Mouse (Mus musculus) liver, embryonic 12.5 days (tissue): ENCODE measurements at regions not wholly inside any gene's neighbourhood (a gene's known extent, or its start where the extent isn't known, plus 50 kb on each side); places are given as distances from the start of the nearest gene placed in this dataset.

Experiments
- ATAC-seq: fragments of 200-750 bp; cut with Nextera tagmentation; 2 replicates; pipeline ENCODE4 v1.8.0; 2017; ENCODE audit warnings: moderate number of reproducible peaks, mild to moderate bottlenecking, moderate library complexity
- H3K27ac ChIP-seq: fragments of 300-500 bp; sonication (generic); 2 replicates; pipeline ENCODE4 v1.5.1; 2016; ENCODE audit warnings: mild to moderate bottlenecking
- H3K27me3 ChIP-seq: fragments of 300-500 bp; sonication (generic); replicated peaks from 2 replicates; pipeline ENCODE4 v1.6.1; 2016; ENCODE audit warnings: mild to moderate bottlenecking, moderate library complexity
- H3K36me3 ChIP-seq: fragments of 300-500 bp; sonication (generic); 2 replicates; pipeline ENCODE4 v1.6.1; 2016; ENCODE audit warnings: mild to moderate bottlenecking, moderate library complexity
- H3K4me1 ChIP-seq: fragments of 300-500 bp; sonication (generic); 2 replicates; pipeline ENCODE4 v1.6.1; 2016
- H3K4me2 ChIP-seq: fragments of 300-500 bp; sonication (generic); 2 replicates; pipeline ENCODE4 v1.6.1; 2016; ENCODE audit warnings: mild to moderate bottlenecking, moderate library complexity
- H3K4me3 ChIP-seq: fragments of 300-500 bp; sonication (generic); 2 replicates; pipeline ENCODE4 v1.5.1; 2016; ENCODE audit warnings: mild to moderate bottlenecking, moderate library complexity
- H3K9ac ChIP-seq: fragments of 300-500 bp; sonication (generic); 2 replicates; pipeline ENCODE4 v1.6.1; 2016; ENCODE audit warnings: mild to moderate bottlenecking, moderate library complexity
- H3K9me3 ChIP-seq: fragments of 300-500 bp; sonication (generic); replicated peaks from 2 replicates; pipeline ENCODE4 v1.6.1; 2016; ENCODE audit warnings: mild to moderate bottlenecking, moderate library complexity
- WGBS: fragments of 180-500 bp; shearing (Covaris S2); methylation state at CpG from one replicate; pipeline ENCODE4 v1.1.7; 2016; ENCODE audit not compliant: insufficient replicate concordance; 5-methylcytosine and 5-hydroxymethylcytosine counted together

DNA sequence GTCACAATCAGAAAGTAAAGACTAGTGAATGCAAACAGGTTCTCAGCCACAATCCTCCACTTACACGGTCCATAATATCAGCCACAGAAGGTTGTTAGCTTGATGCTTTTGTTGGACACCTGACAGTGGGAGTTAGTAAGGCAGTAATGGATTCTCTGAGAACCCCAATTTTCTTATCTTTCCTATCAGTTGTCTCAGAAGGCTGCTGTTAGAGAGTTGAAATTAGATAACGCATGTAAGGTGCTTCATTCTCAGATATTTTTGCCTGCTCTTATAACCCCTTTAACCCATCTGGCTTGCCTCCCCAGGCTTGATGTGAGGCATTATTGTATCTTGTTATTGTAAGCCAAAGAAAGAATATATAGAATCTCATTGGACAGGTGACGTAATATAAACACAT is 63.0 kb upstream of the Ube2e3 start:
- Histone ChIP-seq H3K9ac (no peak overlapping the region), H3K4me3 (no peak overlapping the region), H3K4me1 (peaks cover 22% of the 10 kb centered on the region), H3K36me3 (no peaks in the 10 kb centered on the region), H3K4me2 (no peak overlapping the region), H3K27ac (no peak overlapping the region), H3K9me3 (no peaks in the 10 kb centered on the region), H3K27me3 (no peaks in the 10 kb centered on the region)
- 64% methylated on average over 3 of the region's 3 CpGs for WGBS
- peak; percentile 71 for ATAC-seq

DNA sequence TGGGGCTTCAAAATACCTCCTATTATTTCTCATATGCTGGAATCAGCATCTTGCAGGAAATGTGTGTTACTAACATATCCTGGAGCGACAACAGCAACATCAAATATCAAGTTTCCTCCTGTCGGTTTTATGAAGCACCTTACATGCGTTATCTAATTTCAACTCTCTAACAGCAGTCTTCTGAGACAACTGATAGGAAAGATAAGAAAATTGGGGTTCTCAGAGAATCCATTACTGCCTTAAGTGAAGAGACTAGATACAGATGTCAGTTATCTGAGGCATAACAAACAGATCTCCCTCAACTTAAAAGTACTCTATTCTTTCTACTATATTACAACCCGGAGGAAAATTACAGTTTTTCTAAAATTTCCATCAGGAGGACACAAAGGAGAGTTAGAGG is 64.4 kb upstream of the Ube2e3 start:
- WGBS, result 50% methylated on average over 4 of the region's 4 CpGs

DNA sequence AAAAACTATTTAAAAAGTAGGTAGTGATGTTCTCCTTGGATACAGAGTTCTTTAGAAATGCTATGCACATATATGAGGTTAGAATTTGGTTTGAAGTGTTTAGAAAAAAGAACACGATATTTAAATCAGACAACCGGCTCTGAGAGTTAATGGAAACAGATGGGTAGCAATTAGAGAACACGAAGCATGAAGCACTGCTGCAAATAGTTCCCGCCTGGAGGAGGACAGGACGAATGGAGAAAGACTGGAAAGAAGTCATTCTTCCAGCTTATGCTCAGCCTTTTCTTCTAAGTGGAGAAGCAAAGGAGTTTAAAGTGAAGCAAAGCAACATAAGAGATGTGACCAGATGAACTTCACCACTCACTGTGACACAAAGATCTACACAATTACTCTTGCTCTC is 72.5 kb upstream of the Ube2e3 start:
- no peak for ATAC-seq
- Histone ChIP-seq H3K27ac (no peak overlapping the region), H3K36me3 (no peaks in the 10 kb centered on the region), H3K9me3 (no peaks in the 10 kb centered on the region), H3K4me3 (no peak overlapping the region), H3K4me2 (no peak overlapping the region), H3K9ac (no peak overlapping the region), H3K27me3 (no peaks in the 10 kb centered on the region), H3K4me1 (no peaks in the 10 kb centered on the region)
- WGBS, result 67% methylated on average over 5 of the region's 5 CpGs

More for the DNA sequence above, 64.4 kb upstream of the Ube2e3 start:
- Histone ChIP-seq H3K9ac (no peak overlapping the region), H3K36me3 (no peaks in the 10 kb centered on the region), H3K4me3 (no peak overlapping the region), H3K9me3 (no peaks in the 10 kb centered on the region), H3K27ac (no peak overlapping the region), H3K27me3 (no peaks in the 10 kb centered on the region), H3K4me1 (peaks cover 22% of the 10 kb centered on the region), H3K4me2 (no peak overlapping the region)
- ATAC-seq, result peak; percentile 69

DNA sequence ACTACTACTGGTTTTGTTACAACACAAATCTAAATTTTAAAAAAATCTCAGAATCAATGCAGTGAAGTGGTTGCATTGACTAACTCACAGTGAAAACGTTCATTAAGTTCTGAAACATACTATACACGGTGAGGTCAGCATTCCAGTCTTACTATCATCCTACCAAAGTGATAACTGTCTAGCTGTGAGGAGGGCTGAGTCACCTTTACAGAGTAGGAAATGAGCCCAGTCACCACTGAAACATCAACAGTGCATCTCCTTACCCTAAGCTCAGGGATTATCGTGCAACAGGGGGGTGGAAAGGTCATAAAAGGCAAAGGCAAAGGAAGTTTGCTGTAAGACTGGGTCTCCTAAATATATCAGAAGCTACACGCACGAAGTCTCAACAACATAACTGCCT is 73.2 kb upstream of the Ube2e3 start:
- Histone ChIP-seq H3K27ac (no peak overlapping the region), H3K36me3 (no peaks in the 10 kb centered on the region), H3K9ac (no peak overlapping the region), H3K9me3 (no peaks in the 10 kb centered on the region), H3K27me3 (no peaks in the 10 kb centered on the region), H3K4me3 (no peak overlapping the region), H3K4me2 (no peak overlapping the region), H3K4me1 (no peaks in the 10 kb centered on the region)
- ATAC-seq, result peak; percentile 73; the same call in 1 of the 2 replicates
- 62% methylated on average over 5 of the region's 5 CpGs for WGBS

DNA sequence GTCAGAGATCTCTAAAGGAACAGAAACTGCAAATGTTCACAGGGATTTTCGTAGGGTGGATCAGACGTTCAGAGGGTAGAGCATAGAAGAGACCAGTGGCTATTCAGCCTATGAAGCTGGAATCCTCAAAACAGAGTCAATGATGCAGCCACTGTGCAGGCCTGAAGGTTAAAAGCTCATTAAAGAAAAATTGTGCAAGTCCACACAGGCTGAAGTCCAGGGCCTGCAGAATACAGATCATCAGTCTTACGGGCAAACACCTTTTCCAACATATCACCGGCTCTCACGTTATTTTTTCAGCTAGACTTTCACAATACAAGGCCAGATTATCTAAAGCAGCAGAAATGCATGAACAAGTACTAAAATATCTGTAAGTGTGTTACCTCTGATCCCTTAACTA is 78.8 kb upstream of the Ube2e3 start:
- Histone ChIP-seq H3K9ac (no peak overlapping the region), H3K36me3 (no peaks in the 10 kb centered on the region), H3K27ac (no peak overlapping the region), H3K9me3 (no peaks in the 10 kb centered on the region), H3K4me3 (no peak overlapping the region), H3K4me1 (no peaks in the 10 kb centered on the region), H3K4me2 (no peak overlapping the region), H3K27me3 (no peaks in the 10 kb centered on the region)
- 74% methylated on average over 5 of the region's 5 CpGs for WGBS
- no peak for ATAC-seq

DNA sequence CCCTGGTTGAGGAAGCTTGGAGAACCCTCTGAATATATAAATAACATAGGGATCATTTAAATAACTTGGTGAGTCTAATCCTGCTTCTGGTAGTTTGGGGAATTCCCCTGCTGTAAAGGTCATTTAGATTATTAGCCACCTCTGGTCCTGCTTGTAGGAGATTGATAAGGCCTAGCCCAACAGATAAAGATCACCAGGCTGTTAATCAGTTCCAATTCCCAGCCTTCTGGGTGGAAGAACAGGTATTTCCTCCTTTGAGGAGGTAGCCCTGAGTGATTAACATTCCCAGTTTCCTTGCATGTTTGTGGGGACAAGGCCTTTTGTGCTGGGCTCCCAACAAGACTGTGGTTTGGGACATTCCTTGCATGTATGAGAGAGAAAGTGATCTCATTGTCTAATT is 79.7 kb upstream of the Ube2e3 start:
- Histone ChIP-seq H3K4me1 (no peaks in the 10 kb centered on the region), H3K36me3 (no peaks in the 10 kb centered on the region), H3K9ac (no peak overlapping the region), H3K27me3 (no peaks in the 10 kb centered on the region), H3K9me3 (no peaks in the 10 kb centered on the region), H3K27ac (no peak overlapping the region), H3K4me3 (no peak overlapping the region), H3K4me2 (no peak overlapping the region)
- ATAC-seq, result no peak

DNA sequence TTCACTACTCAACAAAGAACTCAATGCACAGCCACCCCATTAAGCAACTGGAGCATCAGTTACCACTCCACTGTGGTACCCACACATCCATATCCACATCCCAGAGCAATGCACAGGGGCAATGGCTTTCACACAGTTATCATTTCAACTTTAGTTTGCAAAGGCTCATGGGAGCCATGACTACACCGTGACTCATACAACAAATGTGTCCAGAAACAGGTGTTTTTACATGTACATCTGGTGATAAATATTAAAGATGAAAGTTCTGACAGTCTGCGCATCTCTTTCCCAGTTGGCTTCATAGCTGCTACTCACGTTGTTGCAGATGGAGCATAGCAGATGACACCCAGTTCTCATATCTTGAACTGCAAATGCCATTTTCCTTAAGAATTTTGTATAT is 88.0 kb upstream of the Ube2e3 start:
- H3K4me2 ChIP-seq, result no peak overlapping the region
- ATAC-seq, result no peak
- no peaks in the 10 kb centered on the region for H3K27me3 ChIP-seq
- H3K9me3 ChIP-seq, result no peaks in the 10 kb centered on the region
- no peak overlapping the region for H3K9ac ChIP-seq
- H3K27ac ChIP-seq, result no peak overlapping the region
- H3K4me3 ChIP-seq, result no peak overlapping the region
- 73% methylated on average over 3 of the region's 3 CpGs for WGBS
- H3K4me1 ChIP-seq, result no peaks in the 10 kb centered on the region
- H3K36me3 ChIP-seq, result no peaks in the 10 kb centered on the region

DNA sequence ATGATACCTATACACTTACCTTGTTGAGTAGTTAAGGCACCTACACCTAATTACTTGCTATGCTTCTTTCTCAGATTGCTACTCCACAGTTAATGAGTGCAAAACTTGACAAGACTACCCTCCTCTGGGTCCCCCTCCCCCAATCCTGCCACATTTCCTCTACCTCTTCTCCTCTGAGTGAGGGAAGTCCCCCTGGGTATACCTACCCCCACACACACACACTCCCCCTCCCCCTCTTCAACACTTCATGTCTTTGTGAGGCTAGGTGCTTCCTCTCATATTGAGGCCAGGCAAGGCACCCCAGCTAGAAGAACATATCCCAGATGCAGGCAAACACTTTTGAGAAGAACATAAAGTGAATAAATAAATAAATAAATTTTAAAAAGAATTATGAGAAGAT is 90.3 kb upstream of the Ube2e3 start:
- no peak overlapping the region for H3K4me3 ChIP-seq

DNA sequence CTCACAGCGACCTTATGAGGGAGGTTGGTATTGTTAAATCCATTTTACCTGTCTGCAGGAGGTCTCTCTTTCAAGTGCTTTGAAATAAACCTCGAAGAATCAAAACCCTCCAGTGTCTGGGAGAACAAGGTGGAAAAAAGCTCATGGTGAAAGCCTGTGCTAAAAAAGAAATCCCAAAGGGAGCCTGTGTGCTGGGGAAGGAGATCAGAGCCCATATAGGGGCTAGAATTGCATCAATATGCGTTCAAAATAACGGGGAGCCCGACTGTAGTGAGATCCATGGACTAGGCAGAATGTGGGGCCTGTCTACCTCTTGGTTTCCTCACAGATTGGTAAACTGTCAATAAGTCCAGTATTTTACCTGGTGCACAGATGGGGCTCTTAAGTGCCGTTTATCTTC is 113.6 kb upstream of the Ube2e3 start:
- H3K9ac ChIP-seq, result no peak overlapping the region
- no peak overlapping the region for H3K4me2 ChIP-seq
- no peak for ATAC-seq
- no peaks in the 10 kb centered on the region for H3K9me3 ChIP-seq
- no peak overlapping the region for H3K27ac ChIP-seq
- no peak overlapping the region for H3K4me3 ChIP-seq
- no peaks in the 10 kb centered on the region for H3K36me3 ChIP-seq
- no peaks in the 10 kb centered on the region for H3K27me3 ChIP-seq
- WGBS, result 70% methylated on average over 6 of the region's 6 CpGs
- no peaks in the 10 kb centered on the region for H3K4me1 ChIP-seq

More for the DNA sequence above, 90.3 kb upstream of the Ube2e3 start:
- no peak for ATAC-seq
- H3K9me3 ChIP-seq, result no peaks in the 10 kb centered on the region
- no peaks in the 10 kb centered on the region for H3K4me1 ChIP-seq
- no peaks in the 10 kb centered on the region for H3K36me3 ChIP-seq
- H3K27ac ChIP-seq, result no peak overlapping the region
- H3K9ac ChIP-seq, result no peak overlapping the region
- no peaks in the 10 kb centered on the region for H3K27me3 ChIP-seq
- H3K4me2 ChIP-seq, result no peak overlapping the region

DNA sequence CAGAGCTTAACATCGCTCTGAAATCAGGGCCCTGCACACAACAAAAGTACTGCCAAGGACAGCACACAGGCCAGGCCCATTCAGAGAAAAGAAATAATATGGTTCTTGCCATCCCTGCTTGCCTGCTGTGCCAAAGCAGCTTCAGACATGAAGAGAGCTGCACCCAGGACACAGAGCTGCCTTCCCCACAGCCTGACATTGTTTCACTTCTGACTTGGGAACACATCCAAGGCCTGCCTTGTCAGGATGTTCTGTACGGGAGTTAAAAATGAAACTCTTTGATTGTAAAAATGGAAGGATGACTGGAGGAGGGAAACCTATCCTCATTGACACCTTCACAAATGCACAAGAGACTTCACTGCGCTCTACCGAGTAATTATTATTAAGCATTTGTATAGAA is 114.0 kb upstream of the Ube2e3 start:
- Histone ChIP-seq H3K4me2 (no peak overlapping the region), H3K9ac (no peak overlapping the region), H3K36me3 (no peaks in the 10 kb centered on the region), H3K4me1 (no peaks in the 10 kb centered on the region), H3K4me3 (no peak overlapping the region), H3K27ac (no peak overlapping the region), H3K27me3 (no peaks in the 10 kb centered on the region), H3K9me3 (no peaks in the 10 kb centered on the region)
- 82% methylated on average over 4 of the region's 4 CpGs for WGBS
- no peak for ATAC-seq

DNA sequence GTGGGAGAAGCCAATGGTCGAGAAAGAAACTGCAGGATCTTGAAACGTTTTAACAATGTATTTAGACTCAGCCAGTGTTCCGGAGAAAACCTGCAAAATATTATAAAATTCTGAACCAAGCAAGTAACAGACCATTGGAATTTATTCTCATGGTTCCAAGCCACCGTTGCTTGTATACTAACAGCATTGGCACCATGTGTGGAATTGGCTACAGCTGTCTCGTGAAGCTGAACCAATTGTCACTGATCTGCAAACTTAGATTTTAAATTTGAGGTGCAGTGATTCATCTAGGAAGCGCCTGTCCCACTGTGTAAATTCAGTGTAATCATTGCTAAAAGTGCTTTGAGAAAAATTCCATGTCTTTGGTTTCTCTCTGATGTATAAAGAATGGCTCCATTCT is 137.8 kb upstream of the Ube2e3 start:
- ATAC-seq, result no peak
- Histone ChIP-seq H3K27me3 (no peaks in the 10 kb centered on the region; the same call in 1 of the 2 replicates), H3K9me3 (no peaks in the 10 kb centered on the region), H3K9ac (no peak overlapping the region), H3K36me3 (no peaks in the 10 kb centered on the region), H3K27ac (no peak overlapping the region), H3K4me3 (no peak overlapping the region), H3K4me1 (no peaks in the 10 kb centered on the region), H3K4me2 (no peak overlapping the region)
- WGBS, result 69% methylated on average over 6 of the region's 6 CpGs

DNA sequence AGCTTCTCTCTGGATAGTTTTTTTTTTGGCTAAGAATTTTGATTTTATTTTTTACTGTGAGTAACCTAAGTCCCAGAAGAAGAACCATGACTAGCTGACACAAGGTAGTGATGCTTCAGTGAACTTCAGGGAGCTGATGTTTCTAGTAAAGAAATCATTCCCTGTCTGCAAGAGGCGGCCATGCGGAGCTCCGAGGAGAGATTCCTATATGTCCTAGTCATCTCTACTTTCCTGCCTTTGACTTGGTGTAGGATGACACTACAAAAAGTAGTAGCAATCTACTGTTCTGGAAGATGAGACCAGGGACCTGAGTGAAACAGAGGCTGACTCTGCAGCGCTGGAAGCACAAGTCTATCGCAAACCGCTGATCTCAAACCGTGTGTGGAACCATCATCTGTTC is 141.9 kb upstream of the Ube2e3 start:
- H3K9ac ChIP-seq, result no peak overlapping the region
- no peak overlapping the region for H3K4me2 ChIP-seq
- no peak overlapping the region for H3K4me3 ChIP-seq
- H3K4me1 ChIP-seq, result no peaks in the 10 kb centered on the region
- 89% methylated on average over 7 of the region's 7 CpGs for WGBS
- H3K27me3 ChIP-seq, result no peaks in the 10 kb centered on the region; the same call in 1 of the 2 replicates
- H3K27ac ChIP-seq, result no peak overlapping the region
- no peaks in the 10 kb centered on the region for H3K9me3 ChIP-seq
- no peak for ATAC-seq
- no peaks in the 10 kb centered on the region for H3K36me3 ChIP-seq

DNA sequence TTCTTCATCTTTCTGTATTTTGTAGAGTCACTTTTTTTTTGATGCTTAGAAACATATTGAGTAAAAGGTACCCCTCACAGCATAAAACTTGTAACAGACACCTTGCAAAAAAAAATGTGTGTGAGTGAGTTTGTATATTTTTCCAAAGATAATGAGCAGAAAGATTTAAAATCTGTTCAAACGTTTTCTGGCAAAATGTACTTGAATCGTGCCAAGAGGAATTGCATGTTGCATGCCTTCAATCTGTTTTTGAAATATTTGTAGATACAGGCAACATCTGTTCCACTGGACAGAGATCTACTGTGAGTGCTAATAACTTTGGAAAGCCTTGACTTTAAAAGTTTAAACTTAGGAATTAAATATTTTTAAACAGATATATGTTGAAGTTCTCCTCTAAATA is 143.5 kb upstream of the Ube2e3 start:
- Histone ChIP-seq H3K27me3 (no peaks in the 10 kb centered on the region; the same call in 1 of the 2 replicates), H3K4me3 (no peak overlapping the region), H3K4me1 (peaks cover 12% of the 10 kb centered on the region), H3K9ac (no peak overlapping the region), H3K4me2 (no peak overlapping the region), H3K27ac (no peak overlapping the region), H3K36me3 (no peaks in the 10 kb centered on the region), H3K9me3 (no peaks in the 10 kb centered on the region)
- no peak for ATAC-seq
- WGBS, result 38% methylated on average over 2 of the region's 2 CpGs
